Mouse (Mus musculus): ENCODE results near the gene Rps27rt. TPM values are rescaled to one million over a fixed set of nuclear protein-coding genes. Genes with fewer than 3 reads are reported as not detected.
"Not testable (repeated sequence)": the region's sequence is repeated elsewhere in the genome, so short reads cannot be mapped to it uniquely, and the experiment has no call there.

The Rps27rt gene
- polyA plus RNA-seq (2012; ENCODE audit: insufficient read depth, insufficient read length, missing spikeins): 725 and 1,319 TPM in 2 replicates

DNA sequence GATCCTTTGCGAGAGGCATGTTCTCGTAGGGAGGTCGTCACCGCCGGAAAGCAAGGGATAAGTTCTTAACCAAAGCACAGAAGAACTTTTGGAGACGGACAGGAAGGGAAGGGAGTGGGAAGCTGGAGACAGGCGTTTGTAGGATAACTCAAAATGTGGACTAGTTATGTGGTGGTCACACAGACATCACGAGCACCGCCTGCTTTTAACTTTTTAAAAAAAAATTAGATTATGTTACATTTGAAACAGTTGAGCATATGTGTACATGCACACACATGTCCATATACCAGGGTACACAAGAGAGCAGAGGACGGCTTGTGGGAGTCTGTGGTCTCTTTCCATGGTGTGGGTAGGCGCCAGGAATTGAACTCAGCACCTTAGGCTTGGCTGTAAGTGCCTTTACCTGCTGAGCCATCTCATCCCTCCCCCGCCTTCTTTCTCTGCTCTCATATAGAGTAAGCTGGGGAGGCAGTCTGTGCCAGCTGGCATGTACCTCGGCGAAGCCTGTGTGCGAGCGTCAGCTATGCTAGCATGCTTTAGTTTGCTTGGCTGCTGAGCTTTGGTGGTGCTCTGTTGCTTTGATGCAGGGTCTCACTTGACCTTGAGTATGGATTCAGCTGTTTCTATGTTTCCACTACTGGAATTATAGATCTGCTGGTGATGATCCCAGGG, at the start of gene Rps27rt:
Gene Rps27rt, minus strand, starts transcription at position 51 of the 672 bp plus-strand sequence.
- Histone ChIP-seq H3K4me3 (ENCODE audit: insufficient read depth, low read length) (no peak within 1 kb of the TSS), H3K4me1 (ENCODE audit: control insufficient read depth, insufficient read depth, low read length) (peaks cover 2% of the 10 kb centered on the region), H3K27ac (ENCODE audit: insufficient read depth, low read depth, low read length) (no peak within 1 kb of the TSS)
- TF ChIP-seq CTCF (IDR thresholded peaks at IDR 0.05; ENCODE audit: low read depth, low read length) (no peak), POLR2A (IDR thresholded peaks at IDR 0.05; ENCODE audit: borderline replicate concordance, low read depth, low read length) (no peak)

DNA sequence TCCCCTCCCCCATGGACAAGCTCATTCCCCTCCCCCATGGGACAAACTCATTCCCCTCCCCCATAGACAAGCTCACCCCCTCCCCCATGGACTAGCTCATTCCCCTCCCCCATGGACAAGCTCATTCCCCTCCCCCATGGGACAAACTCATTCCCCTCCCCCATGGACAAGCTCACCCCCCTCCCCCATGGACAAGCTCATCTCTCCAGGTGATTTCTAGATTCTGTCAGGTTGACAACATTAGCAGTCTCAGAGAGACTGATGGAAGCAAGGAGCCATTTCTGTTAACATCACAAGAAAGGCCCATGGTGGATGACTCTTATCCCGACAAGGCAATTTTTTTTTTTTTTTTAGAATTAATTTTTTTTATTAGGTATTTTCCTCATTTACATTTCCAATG, 48.5 kb upstream of the Rps27rt start:
- not testable (repeated sequence) for H3K27ac ChIP-seq (ENCODE audit: insufficient read depth, low read depth, low read length); H3K4me3 ChIP-seq (ENCODE audit: insufficient read depth, low read length); H3K4me1 ChIP-seq (ENCODE audit: control insufficient read depth, insufficient read depth, low read length)

DNA sequence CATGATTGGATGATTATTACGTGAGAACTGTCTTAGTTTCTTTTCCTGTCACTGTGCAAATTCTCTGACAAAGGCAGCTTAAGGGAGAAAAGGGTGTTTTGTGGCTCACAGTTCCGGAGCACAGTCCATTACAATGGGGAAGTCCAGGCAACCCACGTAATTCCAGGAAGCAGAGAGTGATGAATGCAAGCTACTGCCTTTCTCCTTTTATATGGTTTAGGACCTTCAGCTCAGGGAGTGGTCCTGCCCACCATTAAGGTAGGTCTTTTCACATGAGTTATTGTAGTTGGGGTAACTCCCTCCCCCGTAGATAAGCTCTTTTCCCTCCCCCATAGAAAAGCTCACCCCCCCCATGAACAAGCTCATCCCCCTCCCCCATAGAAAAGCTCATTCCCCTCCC, 48.0 kb upstream of the Rps27rt start:
- no peak overlapping the region for H3K27ac ChIP-seq (ENCODE audit: insufficient read depth, low read depth, low read length)
- no peak overlapping the region for H3K4me3 ChIP-seq (ENCODE audit: insufficient read depth, low read length)
- H3K4me1 ChIP-seq (ENCODE audit: control insufficient read depth, insufficient read depth, low read length): no peaks in the 10 kb centered on the region
- no peak for TF ChIP-seq CTCF (IDR thresholded peaks at IDR 0.05; ENCODE audit: low read depth, low read length)
- TF ChIP-seq POLR2A (IDR thresholded peaks at IDR 0.05; ENCODE audit: borderline replicate concordance, low read depth, low read length): no peak

DNA sequence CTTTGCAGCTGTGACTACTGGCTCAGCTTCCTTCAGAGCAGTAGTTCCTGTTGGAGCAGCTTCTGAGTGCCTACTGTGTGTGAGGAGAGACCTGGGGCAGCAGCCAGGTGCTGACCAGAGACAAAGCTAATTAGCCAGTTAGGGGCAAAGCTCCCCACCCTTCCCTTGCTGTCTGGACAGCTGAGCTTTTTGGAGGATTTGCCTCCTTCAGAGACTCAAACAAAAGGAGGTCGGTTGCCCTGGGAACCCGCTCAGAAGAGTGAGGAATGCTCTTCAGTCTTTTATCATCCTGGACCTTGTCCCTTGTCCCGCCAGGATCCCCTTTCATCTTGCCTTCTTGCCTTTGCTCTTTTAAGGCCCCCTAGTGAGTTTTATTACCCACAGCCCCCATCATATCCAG, 46.8 kb upstream of the Rps27rt start:
- TF ChIP-seq CTCF (IDR thresholded peaks at IDR 0.05; ENCODE audit: low read depth, low read length) (no peak), POLR2A (IDR thresholded peaks at IDR 0.05; ENCODE audit: borderline replicate concordance, low read depth, low read length) (no peak)
- Histone ChIP-seq H3K27ac (ENCODE audit: insufficient read depth, low read depth, low read length) (no peak overlapping the region), H3K4me3 (ENCODE audit: insufficient read depth, low read length) (no peak overlapping the region), H3K4me1 (ENCODE audit: control insufficient read depth, insufficient read depth, low read length) (no peaks in the 10 kb centered on the region)

DNA sequence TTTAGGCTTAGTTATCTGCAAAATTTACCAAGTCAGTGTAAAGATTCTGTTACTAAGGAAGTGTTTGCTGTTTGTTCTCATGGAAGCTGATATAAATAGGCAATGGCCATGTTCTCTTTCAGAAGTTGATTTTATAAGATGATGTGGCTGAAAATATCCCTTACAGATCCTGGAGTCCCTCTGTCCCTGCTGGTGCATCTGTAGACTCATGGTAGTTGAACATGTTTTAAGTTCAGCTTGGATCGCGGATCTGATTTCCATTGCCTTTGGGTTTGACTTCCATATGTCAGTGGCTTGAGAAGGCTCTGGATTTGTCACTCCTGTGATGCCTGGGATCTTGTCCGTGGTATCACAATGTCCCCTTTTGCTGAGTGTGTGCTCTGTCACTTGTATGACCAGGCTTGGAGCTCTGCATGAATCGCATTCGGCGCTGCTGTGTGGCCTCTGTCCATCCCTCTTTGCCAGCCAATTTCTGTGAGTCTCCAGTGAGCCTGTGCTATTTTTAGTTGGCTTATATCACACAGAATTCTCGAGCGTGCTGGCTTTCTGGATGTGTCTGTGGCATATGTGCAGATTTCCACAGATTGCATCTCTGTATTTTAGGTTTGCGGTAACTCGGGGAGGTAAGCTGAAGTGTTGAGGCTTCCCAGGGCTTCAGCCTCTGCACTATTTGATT, 41.3 kb upstream of the Rps27rt start:
- no peak overlapping the region for H3K27ac ChIP-seq (ENCODE audit: insufficient read depth, low read depth, low read length)
- no peaks in the 10 kb centered on the region for H3K4me1 ChIP-seq (ENCODE audit: control insufficient read depth, insufficient read depth, low read length)
- TF ChIP-seq POLR2A (IDR thresholded peaks at IDR 0.05; ENCODE audit: borderline replicate concordance, low read depth, low read length) (no peak), CTCF (IDR thresholded peaks at IDR 0.05; ENCODE audit: low read depth, low read length) (no peak)
- H3K4me3 ChIP-seq (ENCODE audit: insufficient read depth, low read length): no peak overlapping the region

DNA sequence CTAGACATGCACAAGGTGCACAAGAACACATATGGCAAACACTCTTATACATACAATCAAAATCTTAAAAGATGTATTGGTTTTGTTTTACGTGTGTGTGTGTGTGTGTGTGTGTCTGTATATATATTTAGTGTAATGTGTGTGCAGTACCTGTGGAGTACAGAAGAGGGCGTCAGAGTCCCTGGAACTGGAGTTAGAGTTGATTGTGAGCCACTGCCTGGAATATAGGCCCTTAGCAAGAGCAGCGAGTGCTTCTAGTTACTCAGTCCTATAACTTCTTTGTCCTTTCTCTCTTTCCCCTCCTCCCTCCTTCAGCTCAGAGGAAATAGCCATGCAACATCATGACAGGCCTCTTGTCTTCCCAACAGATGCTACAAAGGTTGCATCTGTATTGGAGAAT, 40.6 kb upstream of the Rps27rt start:
- TF ChIP-seq CTCF (IDR thresholded peaks at IDR 0.05; ENCODE audit: low read depth, low read length) (no peak), POLR2A (IDR thresholded peaks at IDR 0.05; ENCODE audit: borderline replicate concordance, low read depth, low read length) (no peak)
- H3K27ac ChIP-seq (ENCODE audit: insufficient read depth, low read depth, low read length): no peak overlapping the region
- no peak overlapping the region for H3K4me3 ChIP-seq (ENCODE audit: insufficient read depth, low read length)

DNA sequence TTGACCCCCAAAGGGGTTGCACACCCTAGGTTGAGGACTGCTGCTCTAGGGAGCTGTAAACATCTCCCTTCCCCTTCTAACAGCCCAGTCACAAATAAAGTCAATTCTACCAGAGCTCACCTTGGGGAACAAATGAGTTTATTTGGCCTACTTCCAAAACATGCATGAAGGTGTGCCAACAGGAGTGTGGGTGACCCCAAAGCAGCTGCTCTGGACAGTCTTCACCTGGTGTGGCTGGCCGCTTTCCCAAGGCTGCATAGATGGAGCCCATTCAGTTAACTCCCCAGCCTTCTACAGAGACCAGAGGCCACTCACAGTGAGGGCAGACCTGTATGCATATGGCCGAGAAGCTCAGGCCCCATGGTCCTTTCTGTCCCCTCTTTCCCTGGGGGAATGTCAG, 38.9 kb upstream of the Rps27rt start:
- Histone ChIP-seq H3K4me3 (ENCODE audit: insufficient read depth, low read length) (no peak overlapping the region), H3K27ac (ENCODE audit: insufficient read depth, low read depth, low read length) (no peak overlapping the region), H3K4me1 (ENCODE audit: control insufficient read depth, insufficient read depth, low read length) (no peaks in the 10 kb centered on the region)
- no peak for TF ChIP-seq POLR2A (IDR thresholded peaks at IDR 0.05; ENCODE audit: borderline replicate concordance, low read depth, low read length)
- no peak for TF ChIP-seq CTCF (IDR thresholded peaks at IDR 0.05; ENCODE audit: low read depth, low read length)

More for the DNA sequence above, 40.6 kb upstream of the Rps27rt start:
- H3K4me1 ChIP-seq (ENCODE audit: control insufficient read depth, insufficient read depth, low read length): no peaks in the 10 kb centered on the region

DNA sequence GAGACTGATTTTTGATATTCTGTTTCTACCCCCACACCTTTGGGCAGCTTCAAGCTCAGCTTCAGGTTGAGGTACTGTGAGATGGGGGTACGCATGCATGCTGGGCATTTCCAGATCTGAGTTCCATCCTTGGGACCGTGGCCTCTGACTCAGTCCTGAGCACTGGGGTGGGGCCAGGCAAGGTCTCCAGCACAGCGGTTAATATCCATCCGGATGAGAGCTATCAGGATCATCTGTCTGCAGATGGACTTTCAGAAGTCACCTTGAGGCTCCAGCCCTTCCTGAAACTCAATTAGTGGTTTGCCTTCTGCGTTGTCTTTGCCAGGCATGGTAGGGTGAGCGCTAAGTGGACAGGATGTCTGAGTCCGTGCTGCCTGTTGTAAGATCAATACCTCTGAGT, 37.6 kb upstream of the Rps27rt start:
- Histone ChIP-seq H3K4me3 (ENCODE audit: insufficient read depth, low read length) (no peak overlapping the region), H3K4me1 (ENCODE audit: control insufficient read depth, insufficient read depth, low read length) (no peaks in the 10 kb centered on the region), H3K27ac (ENCODE audit: insufficient read depth, low read depth, low read length) (no peak overlapping the region)
- TF ChIP-seq POLR2A (IDR thresholded peaks at IDR 0.05; ENCODE audit: borderline replicate concordance, low read depth, low read length) (no peak), CTCF (IDR thresholded peaks at IDR 0.05; ENCODE audit: low read depth, low read length) (no peak)

DNA sequence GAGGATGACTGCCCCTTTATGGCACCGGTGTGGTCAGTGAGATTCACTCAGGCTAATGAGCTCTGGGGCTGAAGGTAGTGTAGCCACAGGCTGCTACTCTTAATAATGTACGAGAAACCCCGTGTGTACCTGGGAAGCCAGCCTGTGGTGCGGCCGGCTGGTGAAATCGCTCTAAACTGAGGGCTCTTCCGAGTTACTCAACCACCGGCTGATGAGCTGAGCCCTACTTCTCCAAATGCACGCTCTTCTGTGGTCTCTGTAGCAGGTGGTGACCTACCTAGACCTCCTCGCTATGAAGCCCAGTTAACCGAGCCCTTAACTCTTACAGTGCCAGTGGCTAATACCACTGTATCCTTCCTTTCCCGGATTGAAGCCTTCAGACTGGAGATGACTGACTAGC, 29.8 kb upstream of the Rps27rt start:
- Histone ChIP-seq H3K27ac (ENCODE audit: insufficient read depth, low read depth, low read length) (no peak overlapping the region), H3K4me3 (ENCODE audit: insufficient read depth, low read length) (no peak overlapping the region), H3K4me1 (ENCODE audit: control insufficient read depth, insufficient read depth, low read length) (no peaks in the 10 kb centered on the region)
- TF ChIP-seq POLR2A (IDR thresholded peaks at IDR 0.05; ENCODE audit: borderline replicate concordance, low read depth, low read length) (no peak), CTCF (IDR thresholded peaks at IDR 0.05; ENCODE audit: low read depth, low read length) (no peak)

DNA sequence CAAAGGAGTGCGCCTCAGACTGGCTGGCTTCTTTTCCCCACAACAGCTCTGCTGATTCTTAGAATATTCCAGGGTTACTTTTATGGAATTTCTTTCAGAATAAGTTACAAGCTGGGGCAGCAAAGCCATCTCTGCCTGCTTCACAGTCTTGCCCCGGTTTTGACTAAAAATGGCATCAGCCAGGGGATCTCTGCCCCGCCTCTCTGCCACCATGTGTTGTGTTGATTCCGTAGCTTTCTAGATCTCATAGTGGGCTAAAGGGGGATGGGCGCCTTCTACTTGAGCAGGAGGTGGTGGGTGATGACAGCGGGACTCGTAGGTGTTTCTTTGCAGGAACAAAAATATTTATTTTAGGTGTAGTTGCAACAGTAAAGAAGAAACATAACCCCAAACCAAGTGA, 25.7 kb upstream of the Rps27rt start:
- no peak for TF ChIP-seq CTCF (IDR thresholded peaks at IDR 0.05; ENCODE audit: low read depth, low read length)
- TF ChIP-seq POLR2A (IDR thresholded peaks at IDR 0.05; ENCODE audit: borderline replicate concordance, low read depth, low read length): no peak
- Histone ChIP-seq H3K4me1 (ENCODE audit: control insufficient read depth, insufficient read depth, low read length) (no peaks in the 10 kb centered on the region), H3K27ac (ENCODE audit: insufficient read depth, low read depth, low read length) (no peak overlapping the region), H3K4me3 (ENCODE audit: insufficient read depth, low read length) (no peak overlapping the region)

Data from bone marrow macrophage, adult 2 months (primary cell).